Mouse (Mus musculus) neural tube, embryonic 15.5 days (tissue): ENCODE measurements around the gene Tnrc18. TPM values are rescaled to one million over a fixed set of nuclear protein-coding genes. Genes with fewer than 3 reads are reported as not detected.

ENCODE experiments used
- ATAC-seq: fragments of 200-750 bp; cut with Nextera tagmentation; 2 replicates; pipeline ENCODE4 v1.8.0; 2017; ENCODE audit warnings: mild to moderate bottlenecking, moderate TSS enrichment, moderate library complexity; ENCODE audit not compliant: low FRiP score
- H3K27ac ChIP-seq: fragments of 300-500 bp; sonication (generic); replicated peaks from 2 replicates; pipeline ENCODE4 v1.5.1; 2015; ENCODE audit warnings: mild to moderate bottlenecking, inconsistent platforms
- H3K27me3 ChIP-seq: fragments of 300-500 bp; sonication (generic); replicated peaks from 2 replicates; pipeline ENCODE4 v1.6.1; 2015; ENCODE audit warnings: inconsistent platforms
- H3K36me3 ChIP-seq: fragments of 300-500 bp; sonication (generic); 2 replicates; pipeline ENCODE4 v1.6.1; 2015; ENCODE audit warnings: inconsistent platforms
- H3K4me1 ChIP-seq: fragments of 300-500 bp; sonication (generic); 2 replicates; pipeline ENCODE4 v1.6.1; 2015; ENCODE audit warnings: inconsistent platforms
- H3K4me2 ChIP-seq: fragments of 300-500 bp; sonication (generic); 2 replicates; pipeline ENCODE4 v1.6.1; 2015; ENCODE audit warnings: inconsistent platforms, mild to moderate bottlenecking, moderate library complexity
- H3K4me3 ChIP-seq: fragments of 300-500 bp; sonication (generic); replicated peaks from 2 replicates; pipeline ENCODE4 v1.5.1; 2015; ENCODE audit warnings: mild to moderate bottlenecking, inconsistent platforms
- H3K9ac ChIP-seq: fragments of 300-500 bp; sonication (generic); replicated peaks from 2 replicates; pipeline ENCODE4 v1.6.1; 2015; ENCODE audit warnings: mild to moderate bottlenecking, inconsistent platforms
- H3K9me3 ChIP-seq: fragments of 300-500 bp; sonication (generic); replicated peaks from 2 replicates; pipeline ENCODE4 v1.6.1; 2016; ENCODE audit warnings: inconsistent platforms
- WGBS: fragments of 180-500 bp; shearing (Covaris S2); methylation state at CpG from one replicate; pipeline ENCODE4 v1.1.7; 2015; ENCODE audit warnings: mixed read lengths; 5-methylcytosine and 5-hydroxymethylcytosine counted together
- polyA plus RNA-seq: library from polyadenylated mRNA; unstranded; fragments of >200 nt; fragmentation: Nextera tagmentation; extraction: Ambion mirVana; gene quantifications from 2 replicates; pipeline ENCODE4 v1.2.1, GENCODE M21; 2015

Tnrc18 gene
- polyA plus RNA-seq, 1 experiment from 2014 or later, result 26.0 TPM

DNA sequence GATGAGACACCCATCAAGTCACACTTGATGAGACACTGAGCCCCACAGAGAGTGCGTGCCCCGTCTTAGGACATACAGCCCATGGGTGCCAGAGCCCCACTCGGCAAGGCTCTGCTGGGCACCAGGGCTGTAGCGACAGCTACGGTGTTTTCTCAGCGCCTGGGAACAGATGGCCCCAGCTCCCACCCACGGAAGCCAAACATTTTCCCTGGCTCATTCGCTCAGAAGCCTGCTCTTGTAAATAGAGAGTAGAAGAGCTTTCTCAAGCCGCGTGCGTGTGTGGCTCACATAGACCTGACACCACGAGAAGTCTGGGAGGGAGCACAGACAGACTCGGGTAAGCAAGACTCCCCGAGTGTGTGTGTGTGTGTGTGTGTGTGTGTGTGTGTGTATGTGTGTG is 125.2 kb downstream of the Tnrc18 start, which contains the start of gene Slc29a4:
Gene Slc29a4 (plus strand): TSS at position 265 of the 400 bp plus-strand sequence.
- Histone ChIP-seq H3K4me2 (no peak within 1 kb of the TSS), H3K4me3 (no peak within 1 kb of the TSS), H3K9me3 (no peaks in the 10 kb centered on the region), H3K9ac (no peak within 1 kb of the TSS), H3K27me3 (0 out of 2 replicates have a peak, but pooled peaks cover 3% of the 10 kb centered on the region), H3K4me1 (peaks cover 29% of the 10 kb centered on the region), H3K36me3 (no peaks in the 10 kb centered on the region), H3K27ac (peak within 1 kb of the TSS; percentile 18; the same call in 1 of the 2 replicates)
- 41% methylated on average over 14 of the region's 14 CpGs for WGBS
- ATAC-seq, result no peak

DNA sequence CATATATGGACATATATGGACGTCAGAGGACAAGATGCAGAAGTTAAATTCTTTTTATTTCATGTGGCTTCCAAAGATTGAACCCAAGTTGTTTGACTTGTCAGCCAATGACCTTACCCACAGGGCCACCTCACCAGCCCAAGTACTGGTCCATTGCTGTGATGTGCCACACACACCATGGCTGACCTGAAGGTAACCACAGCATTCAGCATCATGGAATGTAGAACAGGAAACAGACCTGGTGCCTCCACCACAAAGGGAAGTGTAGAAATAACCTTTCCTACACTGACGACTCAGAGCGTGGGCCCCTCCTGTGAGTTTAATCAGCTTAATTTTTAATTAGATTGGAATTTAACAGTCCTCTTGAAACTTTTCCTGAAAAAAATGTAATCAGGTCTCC is 127.1 kb downstream of the Tnrc18 start:
- H3K36me3 ChIP-seq, result no peaks in the 10 kb centered on the region
- no peak for ATAC-seq
- 87% methylated on average over 3 of the region's 3 CpGs for WGBS
- no peak overlapping the region for H3K27ac ChIP-seq
- H3K4me2 ChIP-seq, result no peak overlapping the region
- 0 out of 2 replicates have a peak, but pooled peaks cover 3% of the 10 kb centered on the region for H3K27me3 ChIP-seq
- peaks cover 29% of the 10 kb centered on the region for H3K4me1 ChIP-seq
- no peak overlapping the region for H3K9ac ChIP-seq
- H3K4me3 ChIP-seq, result no peak overlapping the region
- H3K9me3 ChIP-seq, result no peaks in the 10 kb centered on the region

GRCm38 (mm10) chr5:142688866-142689265 is 128.6 kb downstream of the Tnrc18 start:
- H3K4me1 ChIP-seq, result peaks cover 20% of the 10 kb centered on the region
- no peak overlapping the region for H3K4me2 ChIP-seq
- no peak overlapping the region for H3K9ac ChIP-seq
- H3K4me3 ChIP-seq, result no peak overlapping the region
- ATAC-seq, result no peak
- WGBS, result 52% methylated on average over 6 of the region's 6 CpGs
- no peaks in the 10 kb centered on the region for H3K9me3 ChIP-seq
- H3K27me3 ChIP-seq, result 0 out of 2 replicates have a peak, but pooled peaks cover 3% of the 10 kb centered on the region
- H3K36me3 ChIP-seq, result no peaks in the 10 kb centered on the region
- H3K27ac ChIP-seq, result no peak overlapping the region

GRCm38 (mm10) chr5:142682529-142682928 is 134.9 kb downstream of the Tnrc18 start:
- no peak overlapping the region for H3K4me2 ChIP-seq
- H3K9ac ChIP-seq, result no peak overlapping the region
- ATAC-seq, result no peak
- H3K36me3 ChIP-seq, result no peaks in the 10 kb centered on the region
- no peaks in the 10 kb centered on the region for H3K27me3 ChIP-seq
- no peak overlapping the region for H3K27ac ChIP-seq
- H3K9me3 ChIP-seq, result no peaks in the 10 kb centered on the region
- H3K4me1 ChIP-seq, result no peaks in the 10 kb centered on the region
- WGBS, result 91% methylated on average over 5 of the region's 5 CpGs
- no peak overlapping the region for H3K4me3 ChIP-seq

DNA sequence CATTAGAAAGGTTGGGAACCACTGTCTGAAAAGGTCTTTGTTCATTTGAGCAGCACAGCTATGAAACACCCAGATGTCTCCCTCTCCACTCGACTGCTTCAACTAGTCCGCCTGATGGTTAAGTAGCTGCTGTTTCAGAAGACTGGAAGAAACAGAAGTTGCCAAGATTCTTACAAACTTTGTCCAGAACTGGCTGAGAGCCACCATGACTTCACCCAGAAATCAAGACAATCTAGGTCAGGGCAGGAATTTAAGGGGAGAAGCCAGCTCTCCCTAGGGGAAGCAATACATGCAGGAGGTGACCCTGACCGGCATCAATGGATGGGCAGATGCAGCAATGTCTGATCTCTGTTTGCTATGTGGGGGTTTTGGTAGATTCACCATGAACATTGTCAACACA is 135.6 kb downstream of the Tnrc18 start:
- H3K9me3 ChIP-seq, result no peaks in the 10 kb centered on the region
- ATAC-seq, result no peak
- no peak overlapping the region for H3K27ac ChIP-seq
- no peak overlapping the region for H3K4me2 ChIP-seq
- H3K36me3 ChIP-seq, result no peaks in the 10 kb centered on the region
- 83% methylated on average over 3 of the region's 3 CpGs for WGBS
- no peaks in the 10 kb centered on the region for H3K4me1 ChIP-seq
- no peaks in the 10 kb centered on the region for H3K27me3 ChIP-seq
- no peak overlapping the region for H3K9ac ChIP-seq
- no peak overlapping the region for H3K4me3 ChIP-seq

- H3K36me3 ChIP-seq, result no peaks in the 10 kb centered on the region
- 92% methylated on average over 1 of the region's 1 CpGs for WGBS
- H3K27ac ChIP-seq, result no peak overlapping the region
- no peak for ATAC-seq
- H3K9me3 ChIP-seq, result no peaks in the 10 kb centered on the region
- no peak overlapping the region for H3K9ac ChIP-seq
- no peak overlapping the region for H3K4me2 ChIP-seq
- no peak overlapping the region for H3K4me3 ChIP-seq
- H3K27me3 ChIP-seq, result no peaks in the 10 kb centered on the region
- H3K4me1 ChIP-seq, result no peaks in the 10 kb centered on the region
These were observed 138.4 kb downstream of the Tnrc18 start for GRCm38 (mm10) chr5:142679065-142679464.

DNA sequence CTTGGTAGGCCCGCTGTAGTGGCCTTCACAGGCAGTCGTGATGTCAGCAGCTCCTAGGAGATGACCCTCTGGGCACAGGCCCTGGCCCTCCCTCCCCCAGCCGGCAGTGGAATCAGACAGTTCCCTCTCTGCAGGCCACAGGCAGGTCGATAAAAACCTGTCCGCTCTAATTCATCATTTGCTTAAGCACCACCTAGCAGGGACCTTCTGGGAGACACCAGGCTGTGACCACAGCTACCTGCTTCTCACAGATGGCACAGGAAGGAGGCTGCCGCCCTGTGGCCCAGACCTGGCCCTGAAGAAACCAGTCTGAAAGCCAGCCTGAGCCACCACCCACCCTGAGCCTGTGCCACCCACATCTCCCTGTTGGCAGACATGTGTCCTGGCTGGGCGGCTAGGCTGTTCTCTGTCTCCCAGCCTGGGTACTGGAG is 139.3 kb downstream of the Tnrc18 start:
- Histone ChIP-seq H3K4me3 (no peak overlapping the region), H3K4me2 (no peak overlapping the region), H3K27me3 (no peaks in the 10 kb centered on the region), H3K27ac (no peak overlapping the region), H3K9me3 (no peaks in the 10 kb centered on the region), H3K9ac (no peak overlapping the region), H3K4me1 (peaks cover 1% of the 10 kb centered on the region), H3K36me3 (no peaks in the 10 kb centered on the region)
- 59% methylated on average over 7 of the region's 7 CpGs for WGBS
- ATAC-seq, result no peak

Other genes starting within 250 kb of the Tnrc18 start
- 57.8 and 59.2 TPM in 2 replicates for gene Mmd2, start 208.9 kb downstream of the Tnrc18 start, polyA plus RNA-seq
- gene Wipi2, start 190.0 kb downstream of the Tnrc18 start, polyA plus RNA-seq, result 41.1 and 43.3 TPM in 2 replicates
- 72.5 and 82.4 TPM in 2 replicates for gene Slc29a4, start 125.2 kb downstream of the Tnrc18 start, polyA plus RNA-seq
- 29.4 TPM in 2 replicates for gene Fbxl18, start 77.8 kb upstream of the Tnrc18 start, polyA plus RNA-seq
- gene Actb, start 89.1 kb upstream of the Tnrc18 start, polyA plus RNA-seq, result 12,525 and 12,918 TPM in 2 replicates
- 385 and 432 TPM in 2 replicates for gene Fscn1, start 142.7 kb upstream of the Tnrc18 start, polyA plus RNA-seq